Mouse (Mus musculus) heart, embryonic 16.5 days (tissue): ENCODE measurements at regions not wholly inside any gene's neighbourhood (a gene's known extent, or its start where the extent isn't known, plus 50 kb on each side); places are given as distances from the start of the nearest gene placed in this dataset.
"Not testable (repeated sequence)": the region's sequence is repeated elsewhere in the genome, so short reads cannot be mapped to it uniquely, and the experiment has no call there.

Source experiments
- ATAC-seq: fragments of 200-750 bp; cut with Nextera tagmentation; replicated peaks from 2 replicates; pipeline ENCODE4 v1.8.0; 2017; ENCODE audit warnings: moderate number of reproducible peaks; ENCODE audit not compliant: insufficient read depth, low FRiP score; ENCODE audit errors: extremely low read depth
- H3K27ac ChIP-seq: fragments of 300-500 bp; sonication (generic); 2 replicates; pipeline ENCODE4 v1.5.1; 2014; ENCODE audit warnings: mild to moderate bottlenecking, low read length, control low read depth, moderate library complexity
- H3K27me3 ChIP-seq: fragments of 300-500 bp; sonication (generic); 2 replicates; pipeline ENCODE4 v1.6.1; 2014; ENCODE audit warnings: low read length, mixed read lengths; ENCODE audit not compliant: control insufficient read depth, insufficient read depth
- H3K36me3 ChIP-seq: fragments of 300-500 bp; sonication (generic); 2 replicates; pipeline ENCODE4 v1.6.1; 2014; ENCODE audit not compliant: control insufficient read depth, insufficient read depth
- H3K4me1 ChIP-seq: fragments of 300-500 bp; sonication (generic); 2 replicates; pipeline ENCODE4 v1.6.1; 2014; ENCODE audit warnings: low read length, mixed read lengths; ENCODE audit not compliant: control insufficient read depth, insufficient read depth
- H3K4me2 ChIP-seq: fragments of 300-500 bp; sonication (generic); 2 replicates; pipeline ENCODE4 v1.6.1; 2014; ENCODE audit warnings: low read depth, mild to moderate bottlenecking, control low read depth, low read length
- H3K4me3 ChIP-seq: fragments of 300-500 bp; sonication (generic); 2 replicates; pipeline ENCODE4 v1.5.1; 2014; ENCODE audit warnings: mild to moderate bottlenecking, control low read depth, low read length
- H3K9ac ChIP-seq: fragments of 300-500 bp; sonication (generic); 2 replicates; pipeline ENCODE4 v1.6.1; 2014; ENCODE audit warnings: low read length, control low read depth
- H3K9me3 ChIP-seq: fragments of 300-500 bp; sonication (generic); replicated peaks from 2 replicates; pipeline ENCODE4 v1.6.1; 2016; ENCODE audit warnings: low read length; ENCODE audit not compliant: control insufficient read depth
- WGBS: fragments of 180-500 bp; shearing (Covaris S2); extraction: QIAGEN DNeasy Blood & Tissue Kit; methylation state at CpG from one replicate; pipeline ENCODE4 v1.1.7; 2014; 5-methylcytosine and 5-hydroxymethylcytosine counted together

GRCm38 (mm10) chr17:82408296-82408695 is 670.1 kb upstream of the Slc8a1 start:
- Histone ChIP-seq H3K36me3 (no peaks in the 10 kb centered on the region), H3K4me2 (no peak overlapping the region), H3K4me1 (no peaks in the 10 kb centered on the region), H3K9ac (no peak overlapping the region), H3K27ac (no peak overlapping the region), H3K27me3 (no peaks in the 10 kb centered on the region), H3K9me3 (no peaks in the 10 kb centered on the region), H3K4me3 (no peak overlapping the region)
- WGBS, result 85% methylated on average over 2 of the region's 2 CpGs
- ATAC-seq, result no peak

GRCm38 (mm10) chr17:82399328-82399727 is 661.2 kb upstream of the Slc8a1 start:
- H3K27me3 ChIP-seq, result no peaks in the 10 kb centered on the region
- H3K4me1 ChIP-seq, result no peaks in the 10 kb centered on the region
- no peak overlapping the region for H3K4me2 ChIP-seq
- H3K9me3 ChIP-seq, result no peaks in the 10 kb centered on the region
- 63% methylated on average over 1 of the region's 1 CpGs for WGBS
- no peak for ATAC-seq
- H3K36me3 ChIP-seq, result no peaks in the 10 kb centered on the region
- no peak overlapping the region for H3K9ac ChIP-seq
- no peak overlapping the region for H3K27ac ChIP-seq
- no peak overlapping the region for H3K4me3 ChIP-seq

- ATAC-seq, H3K27me3 ChIP-seq: not testable (repeated sequence)
Measured at GRCm38 (mm10) chr17:82379371-82379770, 641.2 kb upstream of the Slc8a1 start.

GRCm38 (mm10) chr17:82378248-82378820 is 640.2 kb upstream of the Slc8a1 start:
- Histone ChIP-seq H3K4me1 (no peaks in the 10 kb centered on the region), H3K27me3 (no peaks in the 10 kb centered on the region), H3K36me3 (no peaks in the 10 kb centered on the region), H3K9me3 (no peaks in the 10 kb centered on the region), H3K4me3 (no peak overlapping the region), H3K27ac (no peak overlapping the region), H3K4me2 (no peak overlapping the region), H3K9ac (no peak overlapping the region)
- ATAC-seq, result no peak
- 87% methylated on average over 2 of the region's 2 CpGs for WGBS

More at GRCm38 (mm10) chr17:82379371-82379770, 641.2 kb upstream of the Slc8a1 start:
- not testable (repeated sequence) for H3K9ac ChIP-seq, H3K9me3 ChIP-seq, H3K36me3 ChIP-seq, H3K27ac ChIP-seq, H3K4me3 ChIP-seq, H3K4me1 ChIP-seq, H3K4me2 ChIP-seq
- WGBS, result 68% methylated on average over 4 of the region's 11 CpGs

- Histone ChIP-seq H3K4me2 (no peak overlapping the region), H3K4me1 (no peaks in the 10 kb centered on the region), H3K9ac (no peak overlapping the region), H3K36me3 (no peaks in the 10 kb centered on the region), H3K9me3 (no peaks in the 10 kb centered on the region), H3K27me3 (no peaks in the 10 kb centered on the region), H3K4me3 (no peak overlapping the region), H3K27ac (no peak overlapping the region)
- 63% methylated on average over 1 of the region's 1 CpGs for WGBS
- ATAC-seq, result no peak
Measured at GRCm38 (mm10) chr17:82377176-82377592, 639.0 kb upstream of the Slc8a1 start.

- Histone ChIP-seq H3K27me3 (no peaks in the 10 kb centered on the region), H3K36me3 (no peaks in the 10 kb centered on the region), H3K27ac (no peak overlapping the region), H3K4me2 (no peak overlapping the region), H3K9me3 (no peaks in the 10 kb centered on the region), H3K4me1 (no peaks in the 10 kb centered on the region), H3K4me3 (no peak overlapping the region), H3K9ac (no peak overlapping the region)
- no peak for ATAC-seq
Measured at GRCm38 (mm10) chr17:82367876-82368275, 629.7 kb upstream of the Slc8a1 start.

- H3K9ac ChIP-seq, result no peak overlapping the region
- no peak overlapping the region for H3K27ac ChIP-seq
- no peak overlapping the region for H3K4me2 ChIP-seq
- ATAC-seq, result no peak
- no peaks in the 10 kb centered on the region for H3K9me3 ChIP-seq
- no peak overlapping the region for H3K4me3 ChIP-seq
- no peaks in the 10 kb centered on the region for H3K36me3 ChIP-seq
- WGBS, result 82% methylated on average over 4 of the region's 4 CpGs
- H3K4me1 ChIP-seq, result no peaks in the 10 kb centered on the region
- H3K27me3 ChIP-seq, result no peaks in the 10 kb centered on the region
Measured at GRCm38 (mm10) chr17:82366001-82366400, 627.8 kb upstream of the Slc8a1 start.

GRCm38 (mm10) chr17:82348636-82349035 is 610.5 kb upstream of the Slc8a1 start:
- H3K4me3 ChIP-seq, result no peak overlapping the region
- H3K4me1 ChIP-seq, result no peaks in the 10 kb centered on the region
- no peak for ATAC-seq
- H3K27ac ChIP-seq, result no peak overlapping the region
- no peaks in the 10 kb centered on the region for H3K9me3 ChIP-seq
- H3K4me2 ChIP-seq, result no peak overlapping the region
- H3K27me3 ChIP-seq, result no peaks in the 10 kb centered on the region
- H3K9ac ChIP-seq, result no peak overlapping the region
- H3K36me3 ChIP-seq, result no peaks in the 10 kb centered on the region

GRCm38 (mm10) chr17:82331429-82331828 is 593.3 kb upstream of the Slc8a1 start:
- Histone ChIP-seq H3K4me3 (no peak overlapping the region), H3K4me1 (no peaks in the 10 kb centered on the region), H3K36me3 (no peaks in the 10 kb centered on the region), H3K9ac (no peak overlapping the region), H3K27me3 (no peaks in the 10 kb centered on the region), H3K4me2 (no peak overlapping the region), H3K9me3 (no peaks in the 10 kb centered on the region), H3K27ac (no peak overlapping the region)
- WGBS, result 88% methylated on average over 5 of the region's 5 CpGs
- no peak for ATAC-seq
